Mouse (Mus musculus): ENCODE data around the gene Tmtc1. TPM values are rescaled to one million over a fixed set of nuclear protein-coding genes. Genes with fewer than 3 reads are reported as not detected.

Tmtc1 gene
- polyA plus RNA-seq, 1 experiment from 2014 or later = 0.09 TPM

- ATAC-seq (ENCODE audit: insufficient read depth) = no peak
- Histone ChIP-seq H3K27ac (replicated peaks) (no peak overlapping the region), H3K4me3 (replicated peaks) (no peak overlapping the region), H3K36me3 (replicated peaks) (no peaks in the 10 kb centered on the region), H3K9ac (no peak overlapping the region), H3K9me3 (replicated peaks) (no peaks in the 10 kb centered on the region), H3K27me3 (no peaks in the 10 kb centered on the region), H3K4me1 (replicated peaks) (no peaks in the 10 kb centered on the region), H3K4me2 (no peak overlapping the region)
- 71% methylated on average over 5 of the region's 5 CpGs for WGBS (ENCODE audit: insufficient replicate concordance)
Observed at GRCm38 (mm10) chr6:148305821-148306220, 138.4 kb downstream of the Tmtc1 start.

- H3K4me2 ChIP-seq = no peak overlapping the region
- no peak overlapping the region for H3K9ac ChIP-seq
- H3K27me3 ChIP-seq = no peaks in the 10 kb centered on the region
- H3K4me1 ChIP-seq (replicated peaks) = no peaks in the 10 kb centered on the region
- no peak for ATAC-seq (ENCODE audit: insufficient read depth)
- no peaks in the 10 kb centered on the region for H3K9me3 ChIP-seq (replicated peaks)
- H3K27ac ChIP-seq (replicated peaks) = no peak overlapping the region
- no peaks in the 10 kb centered on the region for H3K36me3 ChIP-seq (replicated peaks)
- H3K4me3 ChIP-seq (replicated peaks) = no peak overlapping the region
- 54% methylated on average over 3 of the region's 3 CpGs for WGBS (ENCODE audit: insufficient replicate concordance)
Observed at GRCm38 (mm10) chr6:148305191-148305590, 139.0 kb downstream of the Tmtc1 start.

DNA sequence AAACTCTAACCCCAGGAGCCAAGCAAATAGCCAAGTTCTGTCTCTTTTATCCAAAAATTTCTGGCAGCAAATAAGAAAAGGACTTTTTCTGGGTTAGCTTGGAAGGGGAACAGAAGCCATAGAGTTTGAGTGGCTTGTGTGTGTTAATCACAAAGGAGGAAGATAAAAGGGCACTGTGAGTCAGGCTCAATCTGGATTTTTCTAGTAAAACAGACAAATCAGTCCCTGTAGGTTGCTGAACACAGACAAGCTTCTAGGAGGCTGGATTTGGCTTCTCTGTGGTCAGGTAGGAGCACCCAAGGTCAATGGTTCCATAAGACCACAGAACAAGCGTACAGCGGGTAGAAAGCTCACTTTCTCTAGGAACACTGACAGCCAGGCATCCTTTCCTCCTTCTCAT, 141.9 kb downstream of the Tmtc1 start:
- no peaks in the 10 kb centered on the region for H3K36me3 ChIP-seq (replicated peaks)
- no peak overlapping the region for H3K9ac ChIP-seq
- WGBS (ENCODE audit: insufficient replicate concordance) = 53% methylated on average over 2 of the region's 2 CpGs
- H3K4me3 ChIP-seq (replicated peaks) = no peak overlapping the region
- no peaks in the 10 kb centered on the region; the same call in 1 of the 2 replicates for H3K4me1 ChIP-seq (replicated peaks)
- no peaks in the 10 kb centered on the region for H3K9me3 ChIP-seq (replicated peaks)
- no peak overlapping the region for H3K27ac ChIP-seq (replicated peaks)
- H3K4me2 ChIP-seq = no peak overlapping the region
- no peaks in the 10 kb centered on the region for H3K27me3 ChIP-seq
- no peak for ATAC-seq (ENCODE audit: insufficient read depth)

GRCm38 (mm10) chr6:148297086-148297485, 147.1 kb downstream of the Tmtc1 start:
- no peaks in the 10 kb centered on the region for H3K27me3 ChIP-seq
- no peaks in the 10 kb centered on the region; the same call in 1 of the 2 replicates for H3K4me1 ChIP-seq (replicated peaks)
- H3K9me3 ChIP-seq (replicated peaks) = no peaks in the 10 kb centered on the region
- 50% methylated on average over 4 of the region's 4 CpGs for WGBS (ENCODE audit: insufficient replicate concordance)
- H3K36me3 ChIP-seq (replicated peaks) = no peaks in the 10 kb centered on the region
- H3K27ac ChIP-seq (replicated peaks) = no peak overlapping the region
- H3K4me2 ChIP-seq = no peak overlapping the region
- no peak for ATAC-seq (ENCODE audit: insufficient read depth)
- no peak overlapping the region for H3K9ac ChIP-seq
- H3K4me3 ChIP-seq (replicated peaks) = no peak overlapping the region

DNA sequence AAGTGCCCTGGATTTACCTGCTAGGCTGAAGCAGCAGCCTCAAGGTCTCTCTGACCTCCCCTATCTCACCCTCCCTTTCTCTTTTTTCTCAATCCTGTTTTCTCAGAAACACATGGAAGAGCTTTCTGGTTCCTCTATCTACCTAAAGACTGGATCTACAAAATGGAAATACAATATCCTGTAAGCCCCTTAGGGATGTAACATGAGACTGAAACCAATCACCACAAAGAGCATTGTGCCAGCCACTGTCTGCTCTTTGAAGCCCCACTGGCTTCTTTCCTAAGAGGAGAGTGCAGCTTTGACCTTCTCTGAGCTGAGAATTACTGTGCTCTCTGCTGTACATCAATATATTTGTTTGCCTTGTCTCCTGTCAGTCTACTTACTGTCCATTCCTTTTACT, 147.8 kb downstream of the Tmtc1 start:
- no peak for ATAC-seq (ENCODE audit: insufficient read depth)
- Histone ChIP-seq H3K9me3 (replicated peaks) (no peaks in the 10 kb centered on the region), H3K27me3 (no peaks in the 10 kb centered on the region), H3K4me2 (no peak overlapping the region), H3K9ac (no peak overlapping the region), H3K4me3 (replicated peaks) (no peak overlapping the region), H3K27ac (replicated peaks) (no peak overlapping the region), H3K36me3 (replicated peaks) (no peaks in the 10 kb centered on the region), H3K4me1 (replicated peaks) (no peaks in the 10 kb centered on the region; the same call in 1 of the 2 replicates)

- Histone ChIP-seq H3K27me3 (no peaks in the 10 kb centered on the region), H3K9ac (no peak overlapping the region), H3K27ac (replicated peaks) (no peak overlapping the region), H3K9me3 (replicated peaks) (no peaks in the 10 kb centered on the region), H3K4me3 (replicated peaks) (no peak overlapping the region), H3K4me1 (replicated peaks) (no peaks in the 10 kb centered on the region; the same call in 1 of the 2 replicates), H3K36me3 (replicated peaks) (no peaks in the 10 kb centered on the region), H3K4me2 (no peak overlapping the region)
- 45% methylated on average over 4 of the region's 4 CpGs for WGBS (ENCODE audit: insufficient replicate concordance)
- no peak for ATAC-seq (ENCODE audit: insufficient read depth)
Observed at GRCm38 (mm10) chr6:148294506-148294905, 149.7 kb downstream of the Tmtc1 start.

DNA sequence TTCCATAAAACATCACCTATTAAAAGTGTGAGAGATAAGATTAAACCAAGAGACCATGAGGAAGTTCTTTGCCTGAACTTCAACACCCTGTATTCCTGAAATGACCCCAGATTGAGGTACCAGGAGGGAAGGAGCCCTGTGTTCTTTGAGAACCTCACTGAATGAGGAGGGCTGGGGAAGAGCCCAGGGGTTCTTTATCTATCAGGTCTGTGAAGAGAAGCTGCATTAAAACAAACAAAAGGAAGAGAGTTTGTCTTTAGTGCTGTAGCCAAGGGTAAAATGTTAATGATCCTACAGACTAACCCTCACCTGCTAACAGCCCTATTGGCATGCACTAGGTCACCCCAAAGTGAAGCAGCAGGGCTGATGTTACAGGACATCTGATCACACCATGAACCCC, 153.3 kb downstream of the Tmtc1 start:
- H3K4me3 ChIP-seq (replicated peaks) = no peak overlapping the region
- no peaks in the 10 kb centered on the region for H3K4me1 ChIP-seq (replicated peaks)
- no peak for ATAC-seq (ENCODE audit: insufficient read depth)
- no peaks in the 10 kb centered on the region for H3K9me3 ChIP-seq (replicated peaks)
- H3K36me3 ChIP-seq (replicated peaks) = no peaks in the 10 kb centered on the region
- no peak overlapping the region for H3K9ac ChIP-seq
- H3K27me3 ChIP-seq = no peaks in the 10 kb centered on the region
- H3K4me2 ChIP-seq = no peak overlapping the region
- no peak overlapping the region for H3K27ac ChIP-seq (replicated peaks)

DNA sequence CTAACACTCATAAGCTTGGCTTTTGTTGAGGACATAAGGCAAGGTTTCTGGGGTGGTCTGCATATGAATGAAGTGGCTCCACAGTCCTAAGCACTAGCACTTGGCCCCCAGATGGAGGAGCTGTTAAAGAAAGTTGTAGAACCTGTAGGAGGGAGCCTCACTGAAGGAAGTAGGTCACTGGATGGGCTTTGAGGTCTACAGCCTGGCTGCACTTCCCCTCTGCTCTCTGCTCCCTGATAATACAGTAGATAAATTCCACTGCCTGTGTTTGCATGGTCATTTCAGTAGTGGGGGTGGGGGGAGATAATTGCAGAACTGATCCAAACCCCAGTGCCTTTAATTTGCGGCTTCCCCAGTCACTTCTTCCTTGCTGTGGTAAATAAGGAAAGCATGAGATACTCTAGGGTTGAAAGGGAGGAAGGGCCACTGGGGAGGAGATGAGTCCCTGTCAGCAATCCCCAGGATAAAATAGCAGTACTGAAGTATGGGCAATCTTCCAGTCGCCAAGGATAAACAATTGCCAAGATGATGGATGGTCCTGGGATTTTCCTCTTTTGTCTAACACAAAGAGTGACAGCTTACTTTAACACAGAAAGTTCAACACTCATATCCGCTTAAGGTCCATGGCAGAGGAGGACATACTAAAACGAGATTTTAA, 160.8 kb downstream of the Tmtc1 start:
- Histone ChIP-seq H3K9ac (no peak overlapping the region), H3K4me2 (no peak overlapping the region), H3K4me3 (replicated peaks) (no peak overlapping the region), H3K27ac (replicated peaks) (no peak overlapping the region), H3K27me3 (no peaks in the 10 kb centered on the region), H3K4me1 (replicated peaks) (no peaks in the 10 kb centered on the region), H3K9me3 (replicated peaks) (no peaks in the 10 kb centered on the region), H3K36me3 (replicated peaks) (no peaks in the 10 kb centered on the region)
- no peak for ATAC-seq (ENCODE audit: insufficient read depth)
- 36% methylated on average over 4 of the region's 4 CpGs for WGBS (ENCODE audit: insufficient replicate concordance)

DNA sequence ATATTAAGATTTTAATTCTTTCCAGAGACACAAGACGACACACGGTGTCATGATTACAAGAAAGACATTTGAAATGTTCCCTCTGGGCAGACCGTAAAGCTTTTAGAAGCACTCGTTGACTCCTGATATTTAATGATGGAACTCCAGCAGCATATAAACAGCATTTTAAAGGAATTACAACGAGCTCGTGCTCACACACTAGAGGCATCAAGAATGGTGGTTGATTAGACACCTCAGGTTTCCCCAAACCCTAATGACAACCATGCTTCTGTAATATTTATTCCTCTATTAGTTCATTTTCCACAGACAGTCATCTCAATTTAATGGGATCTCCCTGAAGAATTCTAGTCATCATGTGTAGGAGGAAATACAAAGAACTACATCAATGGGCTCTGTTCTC, 164.9 kb downstream of the Tmtc1 start:
- no peak overlapping the region for H3K4me3 ChIP-seq (replicated peaks)
- no peak overlapping the region for H3K9ac ChIP-seq
- no peak overlapping the region for H3K27ac ChIP-seq (replicated peaks)
- no peaks in the 10 kb centered on the region for H3K27me3 ChIP-seq
- H3K4me2 ChIP-seq = no peak overlapping the region
- WGBS (ENCODE audit: insufficient replicate concordance) = 62% methylated on average over 6 of the region's 6 CpGs
- no peaks in the 10 kb centered on the region for H3K36me3 ChIP-seq (replicated peaks)
- H3K4me1 ChIP-seq (replicated peaks) = no peaks in the 10 kb centered on the region
- no peaks in the 10 kb centered on the region for H3K9me3 ChIP-seq (replicated peaks)
- ATAC-seq (ENCODE audit: insufficient read depth) = no peak

- Histone ChIP-seq H3K36me3 (replicated peaks) (no peaks in the 10 kb centered on the region), H3K27ac (replicated peaks) (no peak overlapping the region), H3K9me3 (replicated peaks) (no peaks in the 10 kb centered on the region), H3K4me3 (replicated peaks) (no peak overlapping the region), H3K27me3 (no peaks in the 10 kb centered on the region), H3K9ac (no peak overlapping the region), H3K4me1 (replicated peaks) (no peaks in the 10 kb centered on the region), H3K4me2 (no peak overlapping the region)
- 55% methylated on average over 1 of the region's 1 CpGs for WGBS (ENCODE audit: insufficient replicate concordance)
- ATAC-seq (ENCODE audit: insufficient read depth) = no peak
Observed at GRCm38 (mm10) chr6:148276418-148276817, 167.8 kb downstream of the Tmtc1 start.

- Histone ChIP-seq H3K4me2 (no peak overlapping the region), H3K4me1 (replicated peaks) (no peaks in the 10 kb centered on the region), H3K36me3 (replicated peaks) (no peaks in the 10 kb centered on the region), H3K27ac (replicated peaks) (no peak overlapping the region), H3K27me3 (no peaks in the 10 kb centered on the region), H3K9me3 (replicated peaks) (no peaks in the 10 kb centered on the region), H3K9ac (no peak overlapping the region), H3K4me3 (replicated peaks) (no peak overlapping the region)
- ATAC-seq (ENCODE audit: insufficient read depth) = no peak
- 60% methylated on average over 4 of the region's 4 CpGs for WGBS (ENCODE audit: insufficient replicate concordance)
Observed at GRCm38 (mm10) chr6:148275046-148275445, 169.1 kb downstream of the Tmtc1 start.

- H3K9me3 ChIP-seq (replicated peaks) = no peaks in the 10 kb centered on the region
- no peaks in the 10 kb centered on the region for H3K4me1 ChIP-seq (replicated peaks)
- H3K4me2 ChIP-seq = no peak overlapping the region
- H3K27me3 ChIP-seq = no peaks in the 10 kb centered on the region
- WGBS (ENCODE audit: insufficient replicate concordance) = 83% methylated on average over 6 of the region's 6 CpGs
- no peak overlapping the region for H3K9ac ChIP-seq
- ATAC-seq (ENCODE audit: insufficient read depth) = no peak
- no peak overlapping the region for H3K4me3 ChIP-seq (replicated peaks)
- no peaks in the 10 kb centered on the region for H3K36me3 ChIP-seq (replicated peaks)
- no peak overlapping the region for H3K27ac ChIP-seq (replicated peaks)
Observed at GRCm38 (mm10) chr6:148260729-148261101, 183.5 kb downstream of the Tmtc1 start.

Measured in liver, embryonic 15.5 days (tissue).